In the genomic region with DNA sequence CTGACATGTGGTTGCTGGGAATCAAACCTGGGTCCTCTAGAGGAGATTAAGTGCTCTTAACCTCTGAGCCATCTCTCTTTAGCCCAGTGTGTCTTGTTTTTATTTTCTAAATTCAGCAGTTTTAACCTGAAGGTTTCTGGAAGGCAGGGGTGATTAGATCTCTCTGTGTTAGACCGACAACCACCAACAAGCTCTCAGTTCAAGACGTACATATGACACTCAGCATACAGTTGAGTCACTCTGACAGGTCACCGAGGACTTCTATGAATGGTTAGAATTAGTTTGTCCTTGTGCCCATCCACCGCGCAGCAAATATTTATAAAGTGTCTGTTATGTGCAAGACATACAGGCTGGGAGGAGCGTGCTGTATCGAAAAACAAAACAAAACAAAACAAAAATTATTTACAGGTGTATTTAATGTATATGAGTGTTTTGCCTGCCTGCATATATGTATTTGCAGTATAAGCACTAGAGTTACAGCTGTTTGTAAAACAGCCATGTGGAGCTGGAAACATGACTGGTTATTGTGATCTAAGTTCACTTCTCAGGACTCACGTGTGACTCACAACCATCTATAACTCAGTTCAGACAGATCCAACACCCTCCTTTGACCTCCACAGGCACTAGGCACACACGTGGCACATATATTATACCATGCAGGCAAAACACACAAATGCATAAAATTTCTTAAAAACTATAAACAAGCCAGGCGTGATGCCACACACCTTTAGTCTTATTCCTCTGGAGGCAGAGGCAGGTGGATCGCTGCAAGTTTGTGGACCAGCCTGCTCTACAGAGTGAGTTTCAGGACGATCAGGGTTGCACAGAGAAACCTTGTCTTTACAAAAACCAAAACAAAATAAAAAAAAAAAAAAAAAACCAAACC, we compare ENCODE assay signal across 24 mouse cellular contexts.
DNase-seq lines count a peak whose midpoint lies in the region; ATAC-seq and TF ChIP-seq lines count a peak whose summit lies in the region.
"Had no signal": no experiment of that assay in that cellular context is flagged by ENCODE, and none has a peak within 500 bp of the region (broad histone marks: within the 10 kb centered on the region; RNA-seq: fewer than 3 reads in every experiment).

No protein-coding gene starts in this region.

- ATAC-seq in inflammation-experienced regulatory T-cells, adult 6 months: peak; percentile 36
- ATAC-seq: forebrain, embryonic 16.5 days; liver, postnatal 0 days; midbrain, embryonic 15.5 days had no signal

- DNase-seq in spleen, adult 2 months (ENCODE audit: low read depth in 1 of 2, low spot score in 2 of 2): no peak
- DNase-seq in spleen, postnatal 10 days (ENCODE audit: low spot score in 2 of 2): no peak
- DNase-seq in embryonic facial prominence, embryonic 10.5 days (ENCODE audit: low spot score): no peak
- DNase-seq in naive thymus-derived CD4-positive, alpha-beta T cell, adult 2 months (ENCODE audit: low read depth): peak; percentile 51
- DNase-seq in left cerebral cortex, adult 11 months (ENCODE audit: low spot score): no peak
- no peak for DNase-seq in left cerebral cortex, adult 8-10 months (ENCODE audit: low spot score in 2 of 2)
- no peak for DNase-seq in embryo, embryonic 11 days
- DNase-seq: cerebellum, adult 18-20 months; cerebellum, postnatal 25 days; gastrocnemius, postnatal 25 days; kidney, adult 9 months; kidney, postnatal 25 days; liver, postnatal 0 days; lung, postnatal 10 days; retina, postnatal 1 day; thymus, postnatal 36 days had no signal

- no peaks in the 10 kb centered on the region for H3K9me3 ChIP-seq in embryonic facial prominence, embryonic 10.5 days
- H3K9me3 ChIP-seq: hindbrain, embryonic 10.5 days; megakaryocyte, embryonic 14.5 days; midbrain, embryonic 15.5 days had no signal

- no peak for TF ChIP-seq POLR2A in spleen, adult 2 months (IDR thresholded peaks at IDR 0.05; ENCODE audit: low read depth, low read length)

- 86% methylated on average over 12 of the region's 12 CpGs for WGBS in spleen, adult 2 months
- WGBS in embryonic facial prominence, embryonic 10.5 days: 89% methylated on average over 12 of the region's 12 CpGs

- H3K27me3 ChIP-seq in spleen, adult 2 months (ENCODE audit: control insufficient read depth, insufficient read depth, low read length): no peaks in the 10 kb centered on the region
- no peaks in the 10 kb centered on the region for H3K27me3 ChIP-seq in embryonic facial prominence, embryonic 10.5 days (replicated peaks; ENCODE audit: low read depth, poor library complexity, severe bottlenecking)
- H3K27me3 ChIP-seq: megakaryocyte, embryonic 14.5 days; midbrain, embryonic 15.5 days had no signal

- peak overlapping the region; percentile 8; the same call in 1 of the 2 replicates for H3K27ac ChIP-seq in spleen, adult 2 months (ENCODE audit: insufficient read depth, low read length)
- H3K27ac ChIP-seq in embryonic facial prominence, embryonic 10.5 days (replicated peaks): 0 out of 2 replicates have a peak overlapping the region, but pooled peaks have one; percentile 30
- H3K27ac ChIP-seq: left cerebral cortex, adult 2 months; midbrain, embryonic 15.5 days had no signal

- H3K4me3 ChIP-seq in spleen, adult 2 months (ENCODE audit: extremely low read depth, insufficient read depth, insufficient read length): no peak overlapping the region
- H3K4me3 ChIP-seq in embryonic facial prominence, embryonic 10.5 days: no peak overlapping the region
- H3K4me3 ChIP-seq: hindbrain, embryonic 10.5 days; left cerebral cortex, adult 2 months; megakaryocyte, embryonic 14.5 days; midbrain, embryonic 15.5 days; myocyte had no signal

- no peaks in the 10 kb centered on the region for H3K36me3 ChIP-seq in spleen, adult 2 months (ENCODE audit: control insufficient read depth, insufficient read depth, low read length)
- H3K36me3 ChIP-seq in embryonic facial prominence, embryonic 10.5 days (replicated peaks): no peaks in the 10 kb centered on the region
- H3K36me3 ChIP-seq: G1E; hindbrain, embryonic 10.5 days; midbrain, embryonic 15.5 days had no signal

- peaks cover 7% of the 10 kb centered on the region for H3K4me1 ChIP-seq in spleen, adult 2 months (ENCODE audit: control insufficient read depth, insufficient read depth, insufficient read length)
- peaks cover 54% of the 10 kb centered on the region for H3K4me1 ChIP-seq in embryonic facial prominence, embryonic 10.5 days

- TF ChIP-seq CTCF in spleen, adult 2 months (IDR thresholded peaks at IDR 0.05; ENCODE audit: extremely low read depth, insufficient read depth, insufficient read length, insufficient replicate concordance): no peak
